Mouse (Mus musculus) heart, embryonic 14.5 days (tissue): ENCODE measurements at regions not wholly inside any gene's neighbourhood (a gene's known extent, or its start where the extent isn't known, plus 50 kb on each side); places are given as distances from the start of the nearest gene placed in this dataset.

Experiments
- ATAC-seq: fragments of 200-750 bp; cut with Nextera tagmentation; 2 replicates; pipeline ENCODE4 v1.8.0; 2017; ENCODE audit warnings: low read depth, moderate TSS enrichment; ENCODE audit not compliant: insufficient number of reproducible peaks, insufficient read depth, low FRiP score
- H3K27ac ChIP-seq, 2 experiments: fragments of 200-500 bp in 1 of 2; fragments of 300-500 bp in 1 of 2; sonication (generic) in 1 of 2; replicated peaks in 1 of 2; 2 replicates each; pipeline ENCODE4 v1.5.1; 2012 to 2014; ENCODE audit warnings: low read depth in 2 of 2, low read length in 2 of 2, control low read depth in 1 of 2, mild to moderate bottlenecking in 1 of 2, mixed read lengths in 1 of 2; ENCODE audit not compliant: control insufficient read depth in 1 of 2, insufficient read depth in 1 of 2
- H3K27me3 ChIP-seq: fragments of 300-500 bp; sonication (generic); 2 replicates; pipeline ENCODE4 v1.6.1; 2014; ENCODE audit warnings: mild to moderate bottlenecking, low read length, control low read depth; ENCODE audit not compliant: control insufficient read depth, insufficient read depth
- H3K36me3 ChIP-seq: fragments of 300-500 bp; sonication (generic); 2 replicates; pipeline ENCODE4 v1.6.1; 2014; ENCODE audit warnings: mild to moderate bottlenecking, control low read depth, low read length, mixed read lengths; ENCODE audit not compliant: control insufficient read depth, insufficient read depth
- H3K4me1 ChIP-seq, 2 experiments: fragments of 200-500 bp in 1 of 2; fragments of 300-500 bp in 1 of 2; sonication (generic) in 1 of 2; 2 replicates each; pipeline ENCODE4 v1.6.1; 2012 to 2014; ENCODE audit warnings: low read length in 2 of 2, control low read depth in 1 of 2, mixed read lengths in 1 of 2; ENCODE audit not compliant: control insufficient read depth in 2 of 2, insufficient read depth in 2 of 2
- H3K4me2 ChIP-seq: fragments of 300-500 bp; sonication (generic); 2 replicates; pipeline ENCODE4 v1.6.1; 2014; ENCODE audit warnings: mild to moderate bottlenecking, low read length
- H3K4me3 ChIP-seq, 2 experiments: fragments of 200-500 bp in 1 of 2; fragments of 300-500 bp in 1 of 2; sonication (generic) in 1 of 2; 2 replicates each; pipeline ENCODE4 v1.5.1; 2012 to 2014; ENCODE audit warnings: low read length in 2 of 2, mild to moderate bottlenecking in 2 of 2, control low read depth in 1 of 2, low read depth in 1 of 2, moderate library complexity in 1 of 2; ENCODE audit not compliant: control insufficient read depth in 1 of 2, insufficient read depth in 1 of 2
- H3K9ac ChIP-seq: fragments of 300-500 bp; sonication (generic); 2 replicates; pipeline ENCODE4 v1.6.1; 2014; ENCODE audit warnings: mild to moderate bottlenecking, low read length
- H3K9me3 ChIP-seq: fragments of 300-500 bp; sonication (generic); 2 replicates; pipeline ENCODE4 v1.6.1; 2016; ENCODE audit warnings: low read length, control low read depth; ENCODE audit not compliant: control insufficient read depth
- WGBS: fragments of 180-500 bp; shearing (Covaris S2); extraction: QIAGEN DNeasy Blood & Tissue Kit; methylation state at CpG from one replicate; pipeline ENCODE4 v1.1.7; 2014; 5-methylcytosine and 5-hydroxymethylcytosine counted together

DNA sequence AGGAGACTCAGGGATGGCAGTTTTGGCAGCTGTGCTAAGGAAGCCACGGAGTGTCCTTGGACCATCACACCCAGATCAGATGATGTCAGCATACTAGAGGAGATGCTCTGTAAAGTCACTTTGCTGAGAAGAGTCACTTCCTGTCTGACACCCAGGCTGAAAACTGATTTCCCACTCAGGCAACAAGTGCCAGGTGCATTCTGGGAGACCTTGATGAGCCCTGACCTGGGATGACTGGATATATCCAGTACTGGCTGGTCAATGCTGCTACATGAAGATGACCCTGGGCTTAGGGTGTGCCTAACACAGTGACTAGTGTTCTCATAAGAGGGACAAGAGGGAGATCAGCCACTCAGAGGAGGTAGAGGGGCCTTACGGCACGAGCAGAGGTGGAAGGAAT, 110.2 kb upstream of the Eef2kmt start:
- no peaks in the 10 kb centered on the region for H3K27me3 ChIP-seq
- WGBS: 82% methylated on average over 3 of the region's 3 CpGs
- H3K4me2 ChIP-seq: no peak overlapping the region
- H3K9ac ChIP-seq: no peak overlapping the region
- H3K27ac ChIP-seq: no peak overlapping the region
- H3K9me3 ChIP-seq: no peaks in the 10 kb centered on the region
- H3K4me3 ChIP-seq: no peak overlapping the region
- ATAC-seq: no peak
- no peaks in the 10 kb centered on the region for H3K36me3 ChIP-seq
- H3K4me1 ChIP-seq: peaks cover 5% of the 10 kb centered on the region in 2 experiments; a peak in 3 of 4 replicates

DNA sequence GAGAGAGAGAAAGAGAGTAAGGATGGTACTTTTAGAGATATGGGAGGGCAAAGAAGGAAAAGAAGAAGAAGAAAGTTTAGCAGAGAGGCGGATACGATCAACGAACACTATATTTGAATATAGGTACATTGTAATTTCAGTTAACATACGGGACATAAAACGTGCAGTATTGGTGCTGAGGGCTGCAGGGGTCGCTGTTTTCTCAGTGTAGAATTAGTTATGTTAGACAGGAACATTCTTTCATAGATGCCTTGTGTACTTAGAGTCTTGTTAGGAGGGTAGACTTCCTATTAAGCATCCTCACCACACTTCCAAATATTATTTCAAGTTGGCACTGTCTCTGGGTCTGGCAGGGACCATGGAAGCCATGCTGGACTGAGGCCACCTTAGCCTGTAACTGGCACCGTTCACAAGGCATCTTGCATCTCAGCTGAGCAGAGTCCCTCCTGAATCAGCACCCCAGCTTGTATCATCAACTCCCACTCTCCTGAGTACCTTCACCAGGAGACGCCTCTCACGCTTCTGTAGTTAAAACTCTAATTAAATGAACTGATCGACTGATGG, 107.3 kb upstream of the Eef2kmt start:
- Histone ChIP-seq H3K4me1 (peaks cover 5% of the 10 kb centered on the region in 2 experiments; a peak in 3 of 4 replicates), H3K4me3 (no peak overlapping the region), H3K9me3 (no peaks in the 10 kb centered on the region), H3K27ac (no peak overlapping the region), H3K27me3 (no peaks in the 10 kb centered on the region), H3K4me2 (no peak overlapping the region), H3K36me3 (no peaks in the 10 kb centered on the region), H3K9ac (no peak overlapping the region)
- WGBS: 73% methylated on average over 10 of the region's 10 CpGs
- no peak for ATAC-seq

DNA sequence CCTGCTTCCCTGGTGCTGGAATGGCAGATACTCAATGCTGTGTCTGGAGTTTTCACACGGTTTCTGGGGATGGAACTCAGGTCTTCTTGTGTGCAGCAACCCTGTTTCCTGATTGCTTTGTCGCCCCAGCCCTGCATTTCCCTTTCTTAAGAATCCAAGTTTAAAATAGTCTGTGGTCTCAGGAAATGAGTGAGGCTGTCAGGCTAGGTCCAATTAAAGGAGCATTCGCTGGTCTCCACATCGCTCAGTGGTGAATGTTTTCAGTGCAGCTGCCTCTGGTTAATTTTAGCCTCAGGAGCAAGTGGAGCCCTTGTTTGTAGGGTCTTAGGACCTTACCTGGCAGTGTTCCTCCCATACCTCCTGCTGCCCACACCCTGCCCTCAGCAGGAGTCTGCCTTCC, 103.4 kb upstream of the Eef2kmt start:
- Histone ChIP-seq H3K9me3 (peaks cover 6% of the 10 kb centered on the region), H3K4me3 (no peak overlapping the region), H3K27ac (no peak overlapping the region), H3K4me1 (no peaks in the 10 kb centered on the region), H3K27me3 (no peaks in the 10 kb centered on the region), H3K9ac (no peak overlapping the region), H3K4me2 (no peak overlapping the region), H3K36me3 (no peaks in the 10 kb centered on the region)
- no peak for ATAC-seq
- WGBS: 58% methylated on average over 4 of the region's 4 CpGs

DNA sequence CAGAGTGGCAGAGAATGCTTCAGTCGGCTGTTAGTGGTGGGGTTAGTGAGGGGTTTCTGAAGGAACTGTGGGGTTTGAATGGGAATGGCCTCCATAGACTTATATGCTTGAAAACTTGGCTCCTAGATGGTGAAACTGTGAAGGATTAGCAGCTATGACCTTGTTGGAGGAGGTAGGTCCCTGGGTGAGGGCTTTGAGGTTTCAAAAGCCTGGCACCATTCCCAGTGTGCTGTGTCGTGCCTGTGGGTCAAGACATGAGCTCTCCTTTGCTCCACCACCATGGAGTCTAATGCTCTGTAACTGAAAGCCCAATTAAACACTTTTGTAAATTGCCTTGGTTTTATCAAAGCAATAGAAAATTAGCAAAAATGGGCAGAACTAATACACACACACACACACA, 98.1 kb upstream of the Eef2kmt start:
- H3K9me3 ChIP-seq: peaks cover 6% of the 10 kb centered on the region
- H3K27ac ChIP-seq: no peak overlapping the region
- ATAC-seq: no peak
- peaks cover 0 to 3% of the 10 kb centered on the region in 2 experiments; a peak in 1 of 4 replicates for H3K4me1 ChIP-seq
- H3K4me2 ChIP-seq: no peak overlapping the region
- H3K27me3 ChIP-seq: no peaks in the 10 kb centered on the region
- no peaks in the 10 kb centered on the region for H3K36me3 ChIP-seq
- H3K4me3 ChIP-seq: no peak overlapping the region
- no peak overlapping the region for H3K9ac ChIP-seq
- 52% methylated on average over 2 of the region's 2 CpGs for WGBS

DNA sequence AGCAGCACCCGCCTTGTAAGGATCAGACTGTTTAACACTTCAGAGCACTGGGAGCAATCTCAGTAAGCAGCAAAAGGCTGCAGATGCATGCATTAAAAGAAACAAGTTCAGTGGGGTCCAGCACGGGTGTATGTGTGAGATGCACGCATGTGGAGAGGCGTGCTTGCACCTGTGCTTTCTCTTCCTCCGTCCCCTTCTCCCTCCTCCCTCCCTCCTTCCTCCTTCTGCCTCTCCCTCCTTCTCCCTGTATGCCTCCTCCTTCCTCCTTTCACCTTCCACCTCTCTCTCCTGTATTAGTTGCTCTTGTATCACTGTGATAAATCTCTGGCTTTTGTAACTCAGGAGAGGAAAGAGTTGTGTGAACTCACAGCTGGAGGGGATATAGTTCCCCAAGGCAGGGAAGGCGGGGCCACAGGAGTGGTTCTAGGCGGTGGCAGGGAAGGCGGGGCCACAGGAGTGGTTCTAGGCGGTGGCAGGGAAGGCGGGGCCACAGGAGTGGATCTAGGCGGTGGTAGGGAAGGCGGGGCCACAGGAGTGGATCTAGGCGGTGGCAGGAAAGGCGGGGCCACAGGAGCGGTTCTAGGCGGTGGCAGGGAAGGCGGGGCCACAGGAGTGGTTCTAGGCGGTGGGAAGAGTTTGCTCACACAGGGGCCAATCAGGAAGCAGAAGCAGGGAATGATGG, 96.2 kb upstream of the Eef2kmt start:
- Histone ChIP-seq H3K36me3 (no peaks in the 10 kb centered on the region), H3K27ac (no peak overlapping the region), H3K4me2 (peak overlapping the region; percentile 32), H3K4me3 (no peak overlapping the region), H3K27me3 (no peaks in the 10 kb centered on the region), H3K9ac (no peak overlapping the region), H3K4me1 (peaks cover 0 to 3% of the 10 kb centered on the region in 2 experiments; a peak in 1 of 4 replicates), H3K9me3 (peaks cover 2% of the 10 kb centered on the region)
- ATAC-seq: peak; percentile 48
- 8% methylated on average over 18 of the region's 18 CpGs for WGBS

DNA sequence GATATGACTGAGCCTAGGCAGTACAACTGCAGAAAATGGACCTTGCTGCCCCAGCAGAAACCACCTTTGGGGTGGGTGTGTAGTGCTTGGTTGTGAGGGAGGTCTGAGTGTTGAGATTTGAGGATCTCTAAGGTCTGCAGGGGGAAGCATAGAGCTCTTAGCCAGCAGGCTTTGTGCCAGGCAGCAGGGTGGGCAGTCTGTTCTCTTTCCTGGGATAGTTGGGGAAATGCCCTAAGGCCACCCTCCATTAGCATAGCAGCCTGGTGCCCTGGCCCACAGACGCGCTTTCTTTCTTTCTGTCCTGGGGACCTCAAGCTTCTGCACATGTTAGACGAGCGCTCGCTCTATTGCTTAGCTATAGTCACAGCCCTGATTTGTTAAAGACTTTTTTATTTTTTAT, 91.4 kb upstream of the Eef2kmt start:
- Histone ChIP-seq H3K9me3 (no peaks in the 10 kb centered on the region), H3K4me2 (no peak overlapping the region), H3K9ac (no peak overlapping the region), H3K36me3 (no peaks in the 10 kb centered on the region), H3K4me1 (peaks cover 0 to 2% of the 10 kb centered on the region in 2 experiments; a peak in 1 of 4 replicates), H3K4me3 (no peak overlapping the region), H3K27me3 (no peaks in the 10 kb centered on the region), H3K27ac (no peak overlapping the region)
- ATAC-seq: no peak
- 92% methylated on average over 5 of the region's 5 CpGs for WGBS

DNA sequence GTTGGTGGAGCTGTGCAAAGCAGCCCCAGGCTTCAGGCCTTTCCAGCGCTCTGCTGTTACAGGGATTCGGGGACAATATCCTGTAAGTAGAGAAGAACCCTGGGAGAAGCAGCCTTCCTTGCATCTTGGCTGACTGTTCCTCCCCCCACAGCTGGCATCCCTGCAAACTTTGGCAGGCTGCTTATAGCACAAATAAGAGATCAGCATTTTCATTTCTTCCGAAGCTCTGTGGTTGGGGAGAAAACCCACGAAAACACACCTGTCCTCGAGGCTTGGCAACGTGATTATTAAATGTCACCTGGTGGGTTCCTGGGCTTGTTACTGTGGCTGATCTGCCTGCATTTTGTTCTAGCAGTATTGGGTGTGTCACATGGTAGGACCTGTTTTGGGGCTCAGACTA, 86.5 kb upstream of the Eef2kmt start:
- Histone ChIP-seq H3K4me3 (no peak overlapping the region), H3K4me2 (no peak overlapping the region), H3K9ac (no peak overlapping the region), H3K4me1 (no peaks in the 10 kb centered on the region), H3K27ac (no peak overlapping the region), H3K36me3 (no peaks in the 10 kb centered on the region), H3K9me3 (no peaks in the 10 kb centered on the region), H3K27me3 (no peaks in the 10 kb centered on the region)
- WGBS: 84% methylated on average over 6 of the region's 6 CpGs
- no peak for ATAC-seq

DNA sequence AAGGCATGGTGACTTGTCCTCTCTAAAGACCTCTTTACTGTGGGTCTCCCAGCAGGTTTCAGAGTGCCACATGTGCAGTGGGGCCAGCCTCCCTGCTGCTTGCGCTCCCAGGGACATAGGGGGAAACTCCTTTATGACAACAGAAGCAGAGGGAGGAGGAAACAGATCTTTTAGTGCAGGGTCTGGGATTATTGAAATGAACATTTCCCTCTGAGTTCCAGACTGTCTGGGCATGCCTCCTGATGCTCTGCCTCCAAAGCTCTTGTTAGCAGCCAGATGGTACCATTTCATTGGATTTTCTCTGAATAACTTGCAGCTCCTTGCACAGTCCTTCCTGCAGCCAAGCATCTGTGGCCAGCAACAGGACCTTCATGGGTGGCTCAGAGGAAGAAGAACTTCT, 60.5 kb upstream of the Eef2kmt start:
- no peak overlapping the region for H3K27ac ChIP-seq
- WGBS: 82% methylated on average over 1 of the region's 1 CpGs
- H3K9me3 ChIP-seq: no peaks in the 10 kb centered on the region
- H3K9ac ChIP-seq: no peak overlapping the region
- H3K36me3 ChIP-seq: no peaks in the 10 kb centered on the region
- H3K4me3 ChIP-seq: no peak overlapping the region
- H3K4me2 ChIP-seq: no peak overlapping the region
- no peaks in the 10 kb centered on the region for H3K4me1 ChIP-seq
- H3K27me3 ChIP-seq: no peaks in the 10 kb centered on the region
- no peak for ATAC-seq
